Mouse (Mus musculus) liver, embryonic 14 days (tissue): ENCODE measurements around the gene Dgkd. TPM values are rescaled to one million over a fixed set of nuclear protein-coding genes. Genes with fewer than 3 reads are reported as not detected.

Experiments used
- polyA plus RNA-seq: library from polyadenylated mRNA; depleted of rRNA; stranded (reverse); fragments of >200 nt; gene quantifications from 2 replicates; pipeline ENCODE4 v1.2.3, GENCODE M21; 2012; rRNA removed

Dgkd gene
- 7.6 and 8.9 TPM in 2 replicates for polyA plus RNA-seq

DNA sequence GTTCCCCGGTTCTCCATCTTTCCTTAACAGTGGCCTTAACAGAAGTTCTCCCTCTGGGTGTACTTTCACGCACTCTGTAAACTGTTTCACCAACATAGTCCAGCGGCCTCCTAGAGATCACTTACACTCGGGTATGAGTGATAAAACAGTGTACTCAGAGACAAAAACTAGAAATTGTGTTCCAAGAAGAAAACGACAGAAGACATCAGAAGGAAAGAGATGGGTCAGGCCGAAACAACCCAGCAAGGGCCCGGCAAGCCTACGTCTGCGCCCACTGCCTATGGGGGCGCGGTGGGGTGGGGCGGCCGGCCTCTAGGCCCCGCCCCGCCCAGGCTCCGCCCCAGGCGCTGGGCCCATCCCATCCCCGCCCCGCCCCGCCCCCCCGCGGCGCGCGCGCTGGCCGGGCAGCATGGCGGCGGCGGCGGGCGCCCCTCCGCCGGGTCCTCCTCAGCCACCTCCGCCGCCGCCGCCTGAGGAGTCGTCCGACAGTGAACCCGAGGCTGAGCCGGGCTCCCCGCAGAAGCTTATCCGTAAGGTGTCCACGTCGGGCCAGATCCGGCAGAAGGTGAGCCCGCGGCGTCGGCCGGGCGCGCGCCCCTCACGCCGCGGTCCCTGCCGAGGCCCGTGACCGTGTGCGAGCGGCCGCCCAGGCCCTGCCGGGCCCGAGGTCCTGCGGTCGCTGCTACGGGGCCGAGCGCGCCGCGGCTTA, at the start of gene Dgkd:
Dgkd (plus strand) TSS at position 396 of the 709 bp plus-strand sequence.

GRCm38 (mm10) chr1:87803576-87803975, 49.5 kb upstream of the Dgkd start, which contains the start of gene Sag:
Gene Sag, plus strand, starts transcription at chr1:87803680.

Other genes starting within 250 kb of the Dgkd start
- gene Inpp5d, start 233.0 kb upstream of the Dgkd start, polyA plus RNA-seq, result 11.1 TPM in 2 replicates
- gene Atg16l1, start 97.4 kb upstream of the Dgkd start, polyA plus RNA-seq, result 13.7 and 15.3 TPM in 2 replicates
- 0.20 and 0.22 TPM in 2 replicates for gene Sag, start 49.6 kb upstream of the Dgkd start, polyA plus RNA-seq
- gene Usp40, start 155.3 kb downstream of the Dgkd start, polyA plus RNA-seq, result 4.8 and 5.0 TPM in 2 replicates
- gene Ugt1a10, start 202.1 kb downstream of the Dgkd start, polyA plus RNA-seq, result not detected in 2 replicates
- 0.08 and 0.17 TPM in 2 replicates for gene Ugt1a9, start 217.5 kb downstream of the Dgkd start, polyA plus RNA-seq
- gene Ugt1a8, start 234.5 kb downstream of the Dgkd start, polyA plus RNA-seq, result not detected in 2 replicates
- 1.3 and 1.7 TPM in 2 replicates for gene Ugt1a7c, start 241.8 kb downstream of the Dgkd start, polyA plus RNA-seq
- 2.9 and 3.5 TPM in 2 replicates for gene Ugt1a6b, start 250.0 kb downstream of the Dgkd start, polyA plus RNA-seq